Mouse (Mus musculus) neural tube, embryonic 15.5 days (tissue): ENCODE data around the gene Ankrd17. TPM values are rescaled to one million over a fixed set of nuclear protein-coding genes. Genes with fewer than 3 reads are reported as not detected.
"Not testable (repeated sequence)": the region's sequence is repeated elsewhere in the genome, so short reads cannot be mapped to it uniquely, and the experiment has no call there.

Experiments
- ATAC-seq: fragments of 200-750 bp; cut with Nextera tagmentation; 2 replicates; pipeline ENCODE4 v1.8.0; 2017; ENCODE audit warnings: mild to moderate bottlenecking, moderate TSS enrichment, moderate library complexity; ENCODE audit not compliant: low FRiP score
- H3K27ac ChIP-seq: fragments of 300-500 bp; sonication (generic); replicated peaks from 2 replicates; pipeline ENCODE4 v1.5.1; 2015; ENCODE audit warnings: mild to moderate bottlenecking, inconsistent platforms
- H3K27me3 ChIP-seq: fragments of 300-500 bp; sonication (generic); replicated peaks from 2 replicates; pipeline ENCODE4 v1.6.1; 2015; ENCODE audit warnings: inconsistent platforms
- H3K36me3 ChIP-seq: fragments of 300-500 bp; sonication (generic); 2 replicates; pipeline ENCODE4 v1.6.1; 2015; ENCODE audit warnings: inconsistent platforms
- H3K4me1 ChIP-seq: fragments of 300-500 bp; sonication (generic); 2 replicates; pipeline ENCODE4 v1.6.1; 2015; ENCODE audit warnings: inconsistent platforms
- H3K4me2 ChIP-seq: fragments of 300-500 bp; sonication (generic); 2 replicates; pipeline ENCODE4 v1.6.1; 2015; ENCODE audit warnings: inconsistent platforms, mild to moderate bottlenecking, moderate library complexity
- H3K4me3 ChIP-seq: fragments of 300-500 bp; sonication (generic); replicated peaks from 2 replicates; pipeline ENCODE4 v1.5.1; 2015; ENCODE audit warnings: mild to moderate bottlenecking, inconsistent platforms
- H3K9ac ChIP-seq: fragments of 300-500 bp; sonication (generic); replicated peaks from 2 replicates; pipeline ENCODE4 v1.6.1; 2015; ENCODE audit warnings: mild to moderate bottlenecking, inconsistent platforms
- H3K9me3 ChIP-seq: fragments of 300-500 bp; sonication (generic); replicated peaks from 2 replicates; pipeline ENCODE4 v1.6.1; 2016; ENCODE audit warnings: inconsistent platforms
- WGBS: fragments of 180-500 bp; shearing (Covaris S2); methylation state at CpG from one replicate; pipeline ENCODE4 v1.1.7; 2015; ENCODE audit warnings: mixed read lengths; 5-methylcytosine and 5-hydroxymethylcytosine counted together
- polyA plus RNA-seq: library from polyadenylated mRNA; unstranded; fragments of >200 nt; fragmentation: Nextera tagmentation; extraction: Ambion mirVana; gene quantifications from 2 replicates; pipeline ENCODE4 v1.2.1, GENCODE M21; 2015

Ankrd17 gene
- polyA plus RNA-seq, 1 experiment from 2014 or later: 27.3 TPM

GRCm38 (mm10) chr5:90331071-90331470, 35.3 kb downstream of the Ankrd17 start:
- ATAC-seq: no peak
- Histone ChIP-seq H3K9ac (no peak overlapping the region), H3K9me3 (no peaks in the 10 kb centered on the region), H3K27me3 (no peaks in the 10 kb centered on the region), H3K4me2 (no peak overlapping the region), H3K4me3 (no peak overlapping the region), H3K27ac (no peak overlapping the region), H3K36me3 (no peaks in the 10 kb centered on the region), H3K4me1 (peaks cover 5% of the 10 kb centered on the region; the same call in 1 of the 2 replicates)
- WGBS: 91% methylated on average over 1 of the region's 1 CpGs

GRCm38 (mm10) chr5:90298396-90298795, 68.0 kb downstream of the Ankrd17 start:
- no peaks in the 10 kb centered on the region for H3K9me3 ChIP-seq
- no peak for ATAC-seq
- H3K4me2 ChIP-seq: no peak overlapping the region
- H3K27me3 ChIP-seq: no peaks in the 10 kb centered on the region
- H3K27ac ChIP-seq: no peak overlapping the region
- H3K4me3 ChIP-seq: no peak overlapping the region
- no peaks in the 10 kb centered on the region for H3K4me1 ChIP-seq
- peaks cover 25% of the 10 kb centered on the region for H3K36me3 ChIP-seq
- no peak overlapping the region for H3K9ac ChIP-seq
- WGBS: 95% methylated on average over 11 of the region's 11 CpGs

GRCm38 (mm10) chr5:90289887-90290286, 76.5 kb downstream of the Ankrd17 start:
- Histone ChIP-seq H3K36me3 (peaks cover 52% of the 10 kb centered on the region), H3K27ac (no peak overlapping the region), H3K27me3 (no peaks in the 10 kb centered on the region), H3K4me2 (no peak overlapping the region), H3K9me3 (no peaks in the 10 kb centered on the region), H3K4me3 (no peak overlapping the region), H3K4me1 (no peaks in the 10 kb centered on the region), H3K9ac (no peak overlapping the region)
- peak; percentile 28; the same call in 1 of the 2 replicates for ATAC-seq

- H3K4me3 ChIP-seq: no peak overlapping the region
- peaks cover 58% of the 10 kb centered on the region for H3K36me3 ChIP-seq
- no peak overlapping the region for H3K9ac ChIP-seq
- no peaks in the 10 kb centered on the region for H3K4me1 ChIP-seq
- H3K27me3 ChIP-seq: no peaks in the 10 kb centered on the region
- 80% methylated on average over 2 of the region's 2 CpGs for WGBS
- no peaks in the 10 kb centered on the region for H3K9me3 ChIP-seq
- H3K4me2 ChIP-seq: no peak overlapping the region
- no peak for ATAC-seq
- no peak overlapping the region for H3K27ac ChIP-seq
Observed at GRCm38 (mm10) chr5:90286559-90286958, 79.8 kb downstream of the Ankrd17 start.

- peaks cover 42% of the 10 kb centered on the region for H3K36me3 ChIP-seq
- no peak overlapping the region for H3K9ac ChIP-seq
- H3K4me1 ChIP-seq: no peaks in the 10 kb centered on the region
- no peaks in the 10 kb centered on the region for H3K27me3 ChIP-seq
- no peak for ATAC-seq
- no peak overlapping the region for H3K27ac ChIP-seq
- H3K4me2 ChIP-seq: no peak overlapping the region
- H3K4me3 ChIP-seq: no peak overlapping the region
- 95% methylated on average over 1 of the region's 1 CpGs for WGBS
- H3K9me3 ChIP-seq: no peaks in the 10 kb centered on the region
Observed at GRCm38 (mm10) chr5:90280061-90280460, 86.3 kb downstream of the Ankrd17 start.

DNA sequence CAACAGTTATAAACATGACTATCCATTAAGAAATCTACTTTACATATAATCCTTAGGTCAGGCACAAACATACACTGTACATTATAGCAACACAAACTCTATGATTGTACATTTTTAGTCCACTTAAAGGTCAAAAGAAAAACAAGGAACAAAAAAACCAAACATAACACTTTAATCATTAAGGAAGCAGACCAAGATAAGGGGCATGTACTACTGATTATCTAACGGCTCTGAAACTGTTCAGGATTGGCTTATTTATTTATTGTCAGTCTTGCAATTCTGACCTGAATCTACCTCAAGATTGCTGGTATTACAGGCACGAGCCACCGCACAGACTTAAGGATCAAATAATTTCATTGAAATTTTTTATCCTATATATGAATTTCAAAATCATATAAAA, 87.0 kb downstream of the Ankrd17 start:
- Histone ChIP-seq H3K4me1 (no peaks in the 10 kb centered on the region), H3K4me3 (no peak overlapping the region), H3K27ac (no peak overlapping the region), H3K9me3 (no peaks in the 10 kb centered on the region), H3K4me2 (no peak overlapping the region), H3K27me3 (no peaks in the 10 kb centered on the region), H3K9ac (no peak overlapping the region), H3K36me3 (peaks cover 42% of the 10 kb centered on the region)
- ATAC-seq: no peak
- 96% methylated on average over 3 of the region's 3 CpGs for WGBS

DNA sequence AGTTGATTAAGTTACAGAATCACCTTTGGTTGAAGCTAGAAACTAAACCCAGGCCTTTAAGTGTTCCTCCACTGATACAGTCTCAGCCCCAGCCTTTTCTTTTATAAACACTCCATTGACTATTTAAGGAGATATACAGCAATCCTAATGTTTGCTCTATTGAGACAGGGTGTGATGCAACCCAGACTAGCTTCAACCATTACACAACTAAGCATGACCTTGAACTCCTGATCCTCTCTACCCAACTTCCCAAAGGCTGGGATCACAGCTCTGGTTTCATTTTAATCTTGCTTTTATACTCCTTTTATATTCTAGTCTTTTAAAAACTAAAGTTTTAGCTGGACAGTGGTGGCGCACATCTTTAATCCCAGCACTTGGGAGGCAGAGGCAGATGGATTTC, 88.9 kb downstream of the Ankrd17 start:
- Histone ChIP-seq H3K4me3 (no peak overlapping the region), H3K9me3 (no peaks in the 10 kb centered on the region), H3K4me1 (no peaks in the 10 kb centered on the region), H3K4me2 (no peak overlapping the region), H3K36me3 (peaks cover 34% of the 10 kb centered on the region), H3K9ac (no peak overlapping the region), H3K27me3 (no peaks in the 10 kb centered on the region), H3K27ac (no peak overlapping the region)
- no peak for ATAC-seq
- WGBS: 100% methylated on average over 1 of the region's 1 CpGs

GRCm38 (mm10) chr5:90274806-90275205, 91.6 kb downstream of the Ankrd17 start:
- WGBS: 92% methylated on average over 1 of the region's 1 CpGs
- H3K4me3 ChIP-seq: no peak overlapping the region

DNA sequence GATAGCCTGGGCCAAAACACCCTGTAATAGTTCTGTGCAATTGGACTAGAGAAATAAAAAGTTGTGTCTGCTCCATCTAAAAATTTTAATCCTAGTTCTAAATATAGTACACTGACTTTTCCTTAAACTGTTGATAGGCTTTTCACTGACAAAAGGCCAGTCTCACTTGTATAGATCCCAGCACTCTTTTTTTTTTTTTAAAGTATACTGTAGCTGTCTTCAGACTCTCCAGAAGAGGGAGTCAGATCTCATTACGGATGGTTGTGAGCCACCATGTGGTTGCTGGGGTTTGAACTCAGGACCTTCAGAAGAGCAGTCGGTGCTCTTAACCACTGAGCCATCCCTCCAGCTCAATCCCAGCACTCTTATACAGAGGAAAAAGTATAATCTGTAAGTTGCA, 104.1 kb downstream of the Ankrd17 start:
- not testable (repeated sequence) for H3K9me3 ChIP-seq, H3K27me3 ChIP-seq, H3K4me1 ChIP-seq, H3K4me2 ChIP-seq, H3K4me3 ChIP-seq, ATAC-seq, H3K27ac ChIP-seq, H3K9ac ChIP-seq
- WGBS: 89% methylated on average over 2 of the region's 2 CpGs
- peaks cover 58% of the 10 kb centered on the region for H3K36me3 ChIP-seq

More at GRCm38 (mm10) chr5:90274806-90275205, 91.6 kb downstream of the Ankrd17 start:
- Histone ChIP-seq H3K9me3 (no peaks in the 10 kb centered on the region), H3K4me1 (no peaks in the 10 kb centered on the region), H3K4me2 (no peak overlapping the region), H3K9ac (no peak overlapping the region), H3K36me3 (peaks cover 38% of the 10 kb centered on the region), H3K27ac (no peak overlapping the region), H3K27me3 (no peaks in the 10 kb centered on the region)
- no peak for ATAC-seq

DNA sequence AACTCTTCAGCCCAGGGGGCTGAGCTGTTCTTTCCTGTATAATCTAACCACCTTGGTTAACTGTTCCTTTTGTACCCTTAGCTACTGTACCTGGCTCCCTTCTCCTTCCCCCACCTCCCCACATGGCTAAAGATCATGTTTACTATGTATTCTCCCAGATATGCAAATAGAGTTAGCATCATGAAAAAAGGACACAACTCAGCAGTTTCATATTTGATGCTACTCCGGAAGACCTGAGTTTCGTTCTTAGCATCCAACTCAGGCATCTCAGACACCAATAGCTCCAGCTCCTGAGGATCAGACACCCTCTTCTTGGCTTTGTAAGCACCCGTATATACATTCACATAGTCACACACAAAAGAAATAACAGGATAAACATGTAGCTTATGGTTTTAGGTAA, 109.4 kb downstream of the Ankrd17 start:
- Histone ChIP-seq H3K4me3 (no peak overlapping the region), H3K4me1 (no peaks in the 10 kb centered on the region), H3K9me3 (no peaks in the 10 kb centered on the region), H3K4me2 (no peak overlapping the region), H3K27me3 (no peaks in the 10 kb centered on the region), H3K9ac (no peak overlapping the region), H3K36me3 (peaks cover 78% of the 10 kb centered on the region), H3K27ac (no peak overlapping the region)
- ATAC-seq: no peak
- 92% methylated on average over 3 of the region's 3 CpGs for WGBS

DNA sequence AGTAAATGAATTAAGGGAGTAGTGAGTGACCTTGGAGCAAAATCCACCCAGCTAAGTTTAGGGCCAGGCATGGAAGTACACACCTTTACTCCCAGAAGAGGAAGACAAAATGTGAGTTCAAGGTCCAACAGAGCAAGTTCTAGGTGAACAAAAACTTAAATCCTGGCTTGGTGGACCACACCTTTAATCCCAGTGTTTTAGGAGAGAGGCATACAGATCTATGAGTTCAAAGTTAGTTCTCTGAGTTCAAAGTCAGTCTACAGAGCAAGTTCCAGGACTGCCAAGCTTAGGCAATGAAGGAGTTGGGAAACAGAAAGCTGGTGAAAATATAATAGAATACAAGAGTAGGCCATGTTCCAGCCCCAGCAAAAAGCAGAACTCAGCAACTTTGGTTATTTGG, 118.9 kb downstream of the Ankrd17 start:
- Histone ChIP-seq H3K36me3 (peaks cover 75% of the 10 kb centered on the region), H3K4me1 (no peaks in the 10 kb centered on the region), H3K4me2 (no peak overlapping the region), H3K27me3 (no peaks in the 10 kb centered on the region), H3K9ac (no peak overlapping the region), H3K9me3 (no peaks in the 10 kb centered on the region), H3K27ac (no peak overlapping the region), H3K4me3 (no peak overlapping the region)
- ATAC-seq: no peak

DNA sequence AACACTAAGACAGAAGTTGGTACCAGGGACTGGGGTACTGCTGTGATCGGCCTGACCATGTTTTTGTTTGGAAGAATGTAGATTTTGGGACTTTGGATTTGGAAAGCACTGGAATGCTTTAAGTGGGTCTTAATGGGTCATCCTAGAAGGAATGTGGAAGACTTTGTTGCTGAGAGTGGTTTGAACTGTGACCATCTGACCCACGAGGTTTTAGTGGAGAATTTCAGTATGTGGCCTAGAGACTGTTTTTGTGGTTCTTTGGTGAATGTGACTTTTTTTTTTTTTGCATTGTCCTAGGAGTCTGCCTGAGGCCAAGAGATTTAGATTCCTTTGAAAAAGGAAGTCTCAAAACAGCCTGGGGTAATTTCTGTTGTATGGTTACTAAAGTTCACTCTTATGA, 119.4 kb downstream of the Ankrd17 start:
- no peaks in the 10 kb centered on the region for H3K9me3 ChIP-seq
- no peak overlapping the region for H3K4me2 ChIP-seq
- no peaks in the 10 kb centered on the region for H3K27me3 ChIP-seq
- H3K4me3 ChIP-seq: no peak overlapping the region
- 97% methylated on average over 2 of the region's 2 CpGs for WGBS
- ATAC-seq: no peak
- no peaks in the 10 kb centered on the region for H3K4me1 ChIP-seq
- no peak overlapping the region for H3K27ac ChIP-seq
- no peak overlapping the region for H3K9ac ChIP-seq
- peaks cover 74% of the 10 kb centered on the region for H3K36me3 ChIP-seq

- Histone ChIP-seq H3K36me3 (peaks cover 73% of the 10 kb centered on the region), H3K4me2 (no peak overlapping the region), H3K27me3 (no peaks in the 10 kb centered on the region), H3K4me1 (no peaks in the 10 kb centered on the region), H3K4me3 (no peak overlapping the region), H3K9ac (no peak overlapping the region), H3K27ac (no peak overlapping the region), H3K9me3 (no peaks in the 10 kb centered on the region)
- no peak for ATAC-seq
- WGBS: 93% methylated on average over 4 of the region's 4 CpGs
Observed at GRCm38 (mm10) chr5:90246567-90246966, 119.8 kb downstream of the Ankrd17 start.
